Mouse (Mus musculus) adrenal gland, adult 2 months (tissue): ENCODE results near the gene Impdh1. TPM values are rescaled to one million over a fixed set of nuclear protein-coding genes. Genes with fewer than 3 reads are reported as not detected.
A peak's percentile ranks its signal among the peaks of the same experiment; 100 is the strongest.
"Not testable (repeated sequence)": the region's sequence is repeated elsewhere in the genome, so short reads cannot be mapped to it uniquely, and the experiment has no call there.

ENCODE experiments used
- DNase-seq: peaks from one replicate; pipeline ENCODE4 v3.0.0; 2021
- microRNA-seq, 2 experiments: library from miRNA; unstranded; fragments of <30 nt; microRNA quantifications; one replicate each; pipeline ENCODE4 v1.2.0; 2021
- polyA plus RNA-seq: library from polyadenylated mRNA; depleted of rRNA; stranded (reverse); fragments of >200 nt; gene quantifications from 2 replicates; pipeline ENCODE4 v1.2.3, GENCODE M21; 2012; rRNA removed
- total RNA-seq, 2 experiments: library from RNA; stranded (reverse); gene quantifications; 2 replicates each; pipeline ENCODE4 v1.2.3; 2021

Gene Impdh1
- total and polyA plus RNA-seq, 3 experiments, result 58.3 to 102 (median 86.4) TPM

GRCm38 (mm10) chr6:29179843-29180242 lies 36.3 kb downstream of the Impdh1 start:
- no peak for DNase-seq

DNA sequence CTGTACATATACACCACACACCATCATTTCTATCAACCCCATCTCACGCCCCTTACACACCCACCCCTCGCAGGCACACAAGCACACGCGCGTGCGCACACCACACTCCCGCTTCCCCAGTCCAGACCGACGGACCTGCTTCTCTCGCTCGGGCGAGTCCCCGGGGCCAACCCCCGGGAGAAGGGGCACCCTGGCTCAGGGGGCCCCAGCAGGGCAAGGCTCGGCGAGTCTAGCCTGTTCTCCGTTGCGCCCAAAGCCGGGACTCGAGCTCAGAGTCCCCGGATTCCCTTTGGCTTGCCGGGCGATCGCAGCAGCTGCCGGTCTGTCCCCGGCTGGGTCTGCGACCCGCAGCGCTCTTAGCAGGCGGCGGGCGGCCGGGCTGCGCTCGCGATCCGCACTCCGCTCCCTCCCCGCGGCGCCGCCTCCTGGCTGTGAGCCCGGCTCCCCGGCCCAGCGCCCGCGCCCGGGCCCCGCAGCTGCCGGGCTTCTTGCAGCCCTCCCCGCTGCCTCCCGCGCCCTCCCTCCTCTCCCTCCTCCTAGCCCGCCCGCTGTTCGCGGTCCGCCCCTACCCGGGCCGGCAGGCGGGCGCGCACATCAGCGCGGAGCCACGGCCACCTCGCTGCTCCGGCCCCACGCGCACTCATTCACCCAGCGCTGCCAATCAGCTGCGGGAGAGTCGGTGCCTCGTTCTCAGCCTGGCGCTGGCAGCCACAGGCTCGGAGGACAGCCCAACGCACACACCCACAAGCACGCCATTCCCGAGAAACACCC lies 37.1 kb downstream of the Impdh1 start, which contains the start of gene Prrt4:
Gene Prrt4 (minus strand): TSS at position 697 of the 771 bp plus-strand sequence.
- peak; percentile 80 for DNase-seq

DNA sequence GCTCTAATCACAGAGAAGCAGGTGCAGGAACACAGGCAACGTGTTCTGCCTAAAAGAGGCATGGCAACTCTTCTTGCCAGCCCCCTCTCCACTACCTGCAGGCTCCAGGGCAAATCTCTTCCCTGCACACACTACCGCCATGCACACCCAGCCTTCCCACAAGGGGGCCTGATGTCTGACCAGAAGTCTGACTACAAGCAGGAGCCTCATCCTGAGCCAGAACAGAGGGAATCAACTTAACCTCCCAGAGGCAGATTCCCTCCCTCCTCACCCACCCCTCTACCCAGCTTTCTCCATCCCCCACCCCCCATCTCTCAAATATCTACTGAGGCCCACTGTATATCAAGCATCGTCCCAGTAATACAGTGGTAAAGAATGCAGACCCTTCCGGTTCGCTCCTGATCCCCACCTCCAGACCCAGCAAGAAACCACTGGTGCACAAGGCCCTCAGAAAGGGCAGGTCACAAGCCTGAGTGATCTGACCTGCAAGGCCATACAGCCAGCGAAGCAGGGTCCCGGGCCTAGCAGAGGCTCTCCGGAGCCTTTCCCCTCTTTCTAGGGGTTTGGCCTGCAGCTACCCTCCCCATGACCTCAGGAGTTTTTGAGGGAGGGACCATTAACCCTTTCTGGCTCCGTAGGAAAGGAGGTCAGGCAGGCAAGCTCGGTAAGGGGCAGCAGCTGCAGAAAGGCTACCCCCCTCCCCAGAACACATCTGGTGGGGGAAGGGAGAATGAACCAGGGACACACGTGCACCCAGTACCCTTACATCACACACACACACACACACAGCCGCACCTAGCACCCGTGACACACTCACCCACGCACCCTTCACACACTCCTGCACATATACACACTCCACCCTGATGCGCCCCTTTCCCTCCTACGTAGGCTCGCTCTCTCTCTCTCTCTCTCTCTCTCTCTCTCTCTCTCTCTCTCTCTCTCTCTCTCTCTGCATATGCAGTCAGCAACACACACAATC lies 38.0 kb downstream of the Impdh1 start:
- DNase-seq, result no peak

DNA sequence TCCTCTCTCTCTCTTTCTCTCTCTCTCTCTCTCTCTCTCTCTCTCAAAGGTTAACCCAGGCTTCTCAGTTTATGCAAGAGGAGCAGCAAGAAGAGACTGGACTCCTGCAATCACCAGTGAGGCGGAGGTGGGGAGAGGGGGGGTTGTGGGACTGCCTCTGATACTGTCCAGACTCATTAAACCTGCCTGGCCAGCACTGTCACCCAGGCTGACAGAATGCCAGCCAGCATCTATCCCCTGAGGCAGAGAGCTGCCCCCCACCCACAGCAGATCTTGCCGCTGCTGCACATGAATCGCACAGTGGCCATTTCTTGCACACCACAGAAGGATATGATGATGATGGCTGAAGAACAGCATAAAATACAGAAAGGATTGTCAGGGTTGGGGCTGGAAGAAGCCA lies 41.1 kb downstream of the Impdh1 start:
- DNase-seq, result no peak

- no peak for DNase-seq
Observed at GRCm38 (mm10) chr6:29174368-29174767, 41.8 kb downstream of the Impdh1 start.

DNA sequence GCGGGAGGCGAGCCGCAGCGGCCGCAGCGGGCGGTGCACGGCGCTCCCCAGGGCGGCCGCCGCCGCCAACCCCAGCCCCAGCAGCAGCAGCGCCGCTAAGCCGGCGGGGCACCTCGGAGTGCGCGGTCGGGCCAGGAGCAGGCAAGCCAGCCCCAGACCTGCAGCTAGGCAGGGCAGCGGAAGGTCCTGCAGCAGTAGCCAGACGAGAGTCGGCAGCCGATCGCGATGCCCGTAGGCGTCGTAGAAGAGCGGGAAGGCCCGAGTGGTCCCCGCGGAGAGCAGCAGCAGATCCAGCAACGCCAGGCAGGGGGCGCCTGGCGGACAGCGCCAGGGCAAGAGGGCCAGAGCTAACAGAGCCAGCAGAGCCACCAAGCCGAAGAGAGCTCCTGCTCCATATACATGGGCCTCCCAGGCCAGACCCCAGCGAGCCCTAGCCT lies 45.2 kb downstream of the Impdh1 start:
- DNase-seq, result peak; percentile 86

DNA sequence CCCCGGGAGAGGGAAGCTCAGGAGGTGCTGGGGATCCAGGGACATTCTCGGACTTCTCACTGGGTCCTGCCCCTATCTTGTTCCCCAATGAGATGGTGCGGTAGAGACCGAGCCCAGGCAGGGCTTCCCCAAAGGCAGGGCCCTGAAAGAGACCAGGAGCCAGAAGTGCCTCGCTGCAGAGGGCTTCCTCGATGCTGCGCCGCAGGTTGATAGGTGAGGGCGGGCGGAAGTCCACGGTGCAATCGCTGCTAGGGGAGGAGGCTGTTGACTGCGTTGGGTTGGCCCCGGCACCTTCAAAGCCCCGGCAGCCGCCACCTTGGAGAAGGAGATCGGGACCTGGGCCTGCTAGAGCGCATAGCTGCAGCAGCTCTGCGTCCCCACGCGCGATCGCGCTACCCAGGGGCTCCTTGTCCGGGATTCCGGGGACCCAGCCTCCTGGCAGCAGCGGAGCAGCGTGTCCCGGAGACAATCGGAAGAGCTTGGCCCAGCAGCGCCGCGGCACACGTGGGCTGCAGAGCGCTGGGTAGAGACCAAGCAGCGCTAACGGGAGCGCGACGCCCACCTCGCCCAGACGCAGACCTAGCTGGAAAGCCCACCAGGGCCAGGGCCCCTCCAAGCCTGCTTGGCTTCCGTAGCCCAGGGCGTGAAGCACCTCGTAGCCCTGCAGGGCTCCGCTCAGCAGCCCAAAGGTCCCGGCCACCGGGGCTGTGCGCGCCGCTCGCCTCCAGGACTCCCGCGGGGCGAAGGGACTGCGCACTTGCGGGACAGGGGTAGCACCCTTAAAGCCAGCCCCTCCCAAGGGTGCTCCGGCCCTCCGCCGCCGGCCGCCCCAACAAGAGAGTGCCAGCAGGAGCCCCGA lies 45.9 kb downstream of the Impdh1 start:
- DNase-seq, result peak; percentile 31

GRCm38 (mm10) chr6:29169675-29170062 lies 46.5 kb downstream of the Impdh1 start:
- DNase-seq, result no peak

GRCm38 (mm10) chr6:29168871-29169270 lies 47.3 kb downstream of the Impdh1 start:
- DNase-seq, result no peak

DNA sequence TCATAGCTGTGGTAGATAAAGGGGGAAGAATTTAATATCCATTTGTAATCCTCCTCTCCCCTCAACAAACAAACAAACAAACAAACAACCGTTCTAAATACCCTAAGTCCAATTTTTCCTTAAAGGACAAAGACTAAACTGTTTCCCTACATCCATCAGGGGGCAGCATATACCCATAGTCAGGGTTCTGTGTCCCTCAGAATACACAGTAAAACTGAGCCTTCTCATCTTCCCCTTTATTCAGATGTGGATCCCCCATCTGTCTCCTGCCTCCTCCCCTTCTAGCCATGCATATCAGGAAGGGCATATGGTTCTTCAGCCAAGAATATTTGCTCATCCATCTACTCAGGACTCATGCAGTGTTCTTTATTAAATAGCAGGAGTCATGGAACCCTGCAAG lies 50.0 kb downstream of the Impdh1 start:
- DNase-seq, result peak; percentile 52

- DNase-seq, result peak; percentile 91
Observed at GRCm38 (mm10) chr6:29164314-29165244, 51.6 kb downstream of the Impdh1 start, which contains the start of gene Rbm28. Gene Rbm28 (minus strand): TSS chr6:29165006.

DNA sequence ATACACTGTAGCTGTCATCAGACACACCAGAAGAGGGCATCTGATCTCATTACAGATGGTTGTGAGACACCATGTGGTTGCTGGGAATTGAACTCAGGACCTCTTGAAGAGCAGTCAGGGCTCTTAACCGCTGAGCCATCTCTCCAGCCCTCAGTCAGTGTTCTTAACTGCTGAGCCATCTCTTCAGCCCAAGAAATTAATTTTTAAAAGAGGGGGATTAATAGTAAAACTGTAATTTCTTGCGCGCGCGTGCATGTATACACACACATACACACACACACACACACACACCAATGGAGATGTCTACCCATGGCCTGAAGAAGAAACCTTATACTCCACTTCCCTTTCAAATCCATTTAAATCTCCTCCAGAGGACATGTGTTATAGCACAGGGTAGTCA lies 54.9 kb downstream of the Impdh1 start:
- not testable (repeated sequence) for DNase-seq

GRCm38 (mm10) chr6:29160786-29161185 lies 55.4 kb downstream of the Impdh1 start:
- DNase-seq, result no peak

- DNase-seq, result no peak
Observed at GRCm38 (mm10) chr6:29156326-29156725, 59.8 kb downstream of the Impdh1 start.

Small RNA genes within 50 kb of the gene (microRNA-seq; reads per million reads assigned to microRNA genes)
- gene Gm24303, result 0 reads per million in 2 experiments

Other genes starting within 250 kb of the Impdh1 start
- 10 to 100 TPM in 1 of 2 experiments, 1 to 10 TPM in 1; 3.5 to 17.4 TPM for gene Lep, start 156.1 kb downstream of the Impdh1 start, total RNA-seq
- 7.7 and 11.9 TPM in 2 replicates for gene Lep, start 156.1 kb downstream of the Impdh1 start, polyA plus RNA-seq
- 10 to 100 TPM; 25.9 to 33.6 TPM for gene Rbm28, start 51.4 kb downstream of the Impdh1 start, total RNA-seq
- gene Rbm28, start 51.4 kb downstream of the Impdh1 start, polyA plus RNA-seq, result 2.3 and 2.4 TPM in 2 replicates
- 1 to 10 TPM; 2.2 to 5.0 TPM for gene Prrt4, start 36.8 kb downstream of the Impdh1 start, total RNA-seq
- 6.1 and 8.8 TPM in 2 replicates for gene Prrt4, start 36.8 kb downstream of the Impdh1 start, polyA plus RNA-seq
- gene Hilpda, start 56.1 kb upstream of the Impdh1 start, total RNA-seq, result 1 to 10 TPM; 2.6 to 6.8 TPM
- 10.0 and 12.1 TPM in 2 replicates for gene Hilpda, start 56.1 kb upstream of the Impdh1 start, polyA plus RNA-seq
- gene Fam71f2, start 63.2 kb upstream of the Impdh1 start, total RNA-seq, result under 1 TPM in 1 of 2 experiments, not detected in 1; 0.29 TPM
- 0.18 and 0.35 TPM in 2 replicates for gene Fam71f2, start 63.2 kb upstream of the Impdh1 start, polyA plus RNA-seq
- gene Fam71f1, start 102.8 kb upstream of the Impdh1 start, total RNA-seq, result not detected
- gene Fam71f1, start 102.8 kb upstream of the Impdh1 start, polyA plus RNA-seq, result not detected in 2 replicates
- 100 to 1,000 TPM; 125 to 150 TPM for gene Calu, start 131.7 kb upstream of the Impdh1 start, total RNA-seq
- gene Calu, start 131.7 kb upstream of the Impdh1 start, polyA plus RNA-seq, result 14.3 and 18.5 TPM in 2 replicates
- gene Opn1sw, start 172.1 kb upstream of the Impdh1 start, total RNA-seq, result not detected
- gene Opn1sw, start 172.1 kb upstream of the Impdh1 start, polyA plus RNA-seq, result not detected in 2 replicates
- 1 to 10 TPM; 3.4 to 3.9 TPM for gene Ccdc136, start 179.9 kb upstream of the Impdh1 start, total RNA-seq
- 1.2 and 2.1 TPM in 2 replicates for gene Ccdc136, start 179.9 kb upstream of the Impdh1 start, polyA plus RNA-seq
- 1 to 10 TPM; 2.3 to 7.6 TPM for gene Flnc, start 216.9 kb upstream of the Impdh1 start, total RNA-seq
- gene Flnc, start 216.9 kb upstream of the Impdh1 start, polyA plus RNA-seq, result 0.88 and 1.6 TPM in 2 replicates